ENCODE assay signal across 28 mouse cellular contexts in the genomic region with DNA sequence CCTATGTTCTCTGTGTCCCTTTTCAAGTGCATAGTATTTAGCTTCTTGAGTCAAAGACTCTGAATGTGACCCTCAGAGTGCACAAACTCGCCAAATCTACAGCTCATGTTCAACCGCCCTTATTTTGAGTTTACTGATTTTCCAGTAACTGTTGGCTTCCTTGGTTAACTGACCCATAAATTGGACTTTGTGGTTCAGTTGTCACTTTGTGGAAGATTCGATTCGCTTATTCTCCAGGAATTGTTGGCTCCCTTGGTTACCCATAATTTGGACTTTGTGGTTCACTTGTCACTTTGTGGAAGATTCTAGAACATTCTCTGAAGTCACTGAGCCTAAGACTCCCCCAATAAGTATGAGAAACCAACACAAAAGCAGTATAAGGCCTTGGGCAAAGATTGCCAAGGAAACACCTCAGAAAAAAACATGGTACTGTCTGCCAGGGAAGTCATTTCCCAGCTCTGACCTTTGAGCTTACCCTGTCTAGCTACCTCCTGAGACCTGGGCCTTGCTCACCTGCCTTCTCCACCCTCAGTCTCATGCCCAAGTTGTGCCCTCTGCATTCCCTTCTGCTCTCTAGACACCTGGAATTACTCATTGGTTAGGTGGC. TPM values are rescaled to one million over a fixed set of nuclear protein-coding genes. Genes with fewer than 3 reads are reported as not detected.
DNase-seq lines count a peak whose midpoint lies in the region; ATAC-seq and TF ChIP-seq lines count a peak whose summit lies in the region.
"Had no signal": no experiment of that assay in that cellular context is flagged by ENCODE, and none has a peak within 500 bp of the region (broad histone marks: within the 10 kb centered on the region; RNA-seq: fewer than 3 reads in every experiment).

No protein-coding gene starts in this region.

- H3K36me3 ChIP-seq in kidney, embryonic 14.5 days (ENCODE audit: control insufficient read depth, insufficient read depth, low read length): no peaks in the 10 kb centered on the region
- H3K36me3 ChIP-seq: forebrain, embryonic 10.5 days; hindbrain, embryonic 12.5 days; hindbrain, embryonic 15.5 days had no signal

- no peak overlapping the region for H3K9ac ChIP-seq in kidney, embryonic 14.5 days (ENCODE audit: low read depth, low read length)
- H3K9ac ChIP-seq: forebrain, embryonic 13.5 days; forebrain, postnatal 0 days; hindbrain, embryonic 12.5 days; hindbrain, embryonic 15.5 days had no signal

- no peak overlapping the region for H3K4me3 ChIP-seq in kidney, embryonic 14.5 days (ENCODE audit: low read length)
- H3K4me3 ChIP-seq: forebrain, embryonic 10.5 days; forebrain, embryonic 13.5 days; gastrocnemius, adult 2 months; hindbrain, embryonic 12.5 days; hindbrain, embryonic 15.5 days had no signal

- no peaks in the 10 kb centered on the region for H3K9me3 ChIP-seq in kidney, embryonic 14.5 days (ENCODE audit: control insufficient read depth, low read length)
- H3K9me3 ChIP-seq: forebrain, embryonic 10.5 days; forebrain, embryonic 13.5 days; hindbrain, embryonic 12.5 days; hindbrain, embryonic 15.5 days had no signal

- no peak overlapping the region for H3K4me2 ChIP-seq in kidney, embryonic 14.5 days (replicated peaks; ENCODE audit: low read depth, low read length)
- H3K4me2 ChIP-seq: forebrain, embryonic 13.5 days; heart, embryonic 11.5 days; hindbrain, embryonic 12.5 days; hindbrain, embryonic 15.5 days had no signal

- no peak overlapping the region for H3K27ac ChIP-seq in kidney, embryonic 14.5 days (ENCODE audit: low read depth, low read length)
- H3K27ac ChIP-seq: forebrain, embryonic 10.5 days; forebrain, embryonic 13.5 days; gastrocnemius, adult 2 months; hindbrain, embryonic 12.5 days; hindbrain, embryonic 15.5 days had no signal

- peak; percentile 56 to 83 for DNase-seq in kidney, adult 8-10 months
- DNase-seq in kidney, postnatal 10 days: no peak
- peak; percentile 35 for DNase-seq in kidney, postnatal 14 days
- peak; percentile 85 for DNase-seq in Patski (ENCODE audit: low read depth, low spot score)
- DNase-seq in kidney, postnatal 36 days: peak; percentile 52 to 71
- no peak for DNase-seq in urinary bladder, postnatal 36 days (ENCODE audit: low spot score in 2 of 2)
- DNase-seq: adrenal gland, postnatal 10 days; adrenal gland, postnatal 36 days; cerebellum, adult 18-20 months; cerebellum, adult 9-10 months; cerebellum, postnatal 14 days; forebrain, postnatal 0 days; gastrocnemius, adult 2 months; gastrocnemius, postnatal 14 days; heart, adult 11 months had no signal

- H3K4me1 ChIP-seq in kidney, embryonic 14.5 days (ENCODE audit: control insufficient read depth, insufficient read depth, low read length): no peaks in the 10 kb centered on the region
- H3K4me1 ChIP-seq: forebrain, embryonic 10.5 days; forebrain, embryonic 13.5 days; hindbrain, embryonic 12.5 days; hindbrain, embryonic 15.5 days had no signal

- CTCF ChIA-PET in Patski (lab: Charles Lee): interaction anchor here (0.8 to 1.9 kb wide), 6 partner anchors 9 to 156 kb away, joined by 3 to 6 read pairs (median 4); a partner anchor contains a TSS

- no peak for TF ChIP-seq CTCF in Patski (IDR thresholded peaks at IDR 0.05)

- 72% methylated on average over 4 of the region's 4 CpGs for WGBS in kidney, embryonic 14.5 days

- POLR2A ChIA-PET in Patski (lab: Charles Lee): interaction anchor here (1.4 kb wide), 1 partner anchor 71 kb away, joined by 3 read pairs; no protein-coding TSS in a partner anchor

- no peaks in the 10 kb centered on the region for H3K27me3 ChIP-seq in kidney, embryonic 14.5 days (ENCODE audit: control insufficient read depth, insufficient read depth, low read length)
- H3K27me3 ChIP-seq in Patski: no peaks in the 10 kb centered on the region
- H3K27me3 ChIP-seq: forebrain, embryonic 13.5 days; hindbrain, embryonic 12.5 days; hindbrain, embryonic 15.5 days had no signal

- ATAC-seq in kidney, embryonic 14.5 days (ENCODE audit: low FRiP score, low TSS enrichment): no peak
- peak; percentile 81 for ATAC-seq in Patski
- ATAC-seq: CD4-positive, CD25-positive, alpha-beta regulatory T cell, adult 4 months; forebrain, embryonic 13.5 days; forebrain, postnatal 0 days had no signal

- in situ Hi-C loops in Patski (cut with MboI; ENCODE audit: low pct_unique_long_range_greater_than_20kb): loop anchor here (10.0 kb wide), 2 partner anchors 145 to 275 kb away; a partner anchor contains a TSS

RNA-seq across cellular contexts. Expression of a gene that starts 4.9 kb away (rescaled TPM):
- polyA plus RNA-seq in kidney, embryonic 14.5 days (2014; fragmentation: Nextera tagmentation; extraction: Ambion mirVana): not detected in 2 replicates
- polyA plus RNA-seq in Patski (2021): 0.49 TPM
- polyA plus RNA-seq: C2C12; CD4-positive, CD25-positive, alpha-beta regulatory T cell, adult 4 months; embryonic facial prominence, embryonic 11.5 days; embryonic facial prominence, embryonic 14.5 days; forebrain, embryonic 10.5 days; forebrain, embryonic 13.5 days; forebrain, postnatal 0 days; frontal cortex, adult 2 months; heart, embryonic 11.5 days; heart, embryonic 14.5 days; heart, postnatal 0 days; hindbrain, embryonic 12.5 days; hindbrain, embryonic 15.5 days had no signal

RNA-seq across cellular contexts. Expression of a gene that starts 24.3 kb away (rescaled TPM):
- polyA plus RNA-seq in kidney, embryonic 14.5 days (2014; fragmentation: Nextera tagmentation; extraction: Ambion mirVana): not detected in 2 replicates
- 1.4 TPM for polyA plus RNA-seq in Patski (2021)
- polyA plus RNA-seq: C2C12; CD4-positive, CD25-positive, alpha-beta regulatory T cell, adult 4 months; embryonic facial prominence, embryonic 11.5 days; embryonic facial prominence, embryonic 14.5 days; forebrain, embryonic 10.5 days; forebrain, embryonic 13.5 days; forebrain, postnatal 0 days; frontal cortex, adult 2 months; heart, embryonic 11.5 days; heart, embryonic 14.5 days; heart, postnatal 0 days; hindbrain, embryonic 12.5 days; hindbrain, embryonic 15.5 days had no signal

RNA-seq across cellular contexts. Expression of a gene that starts 43.2 kb away (rescaled TPM):
- polyA plus RNA-seq in kidney, embryonic 14.5 days (2014; fragmentation: Nextera tagmentation; extraction: Ambion mirVana): 0.47 and 0.95 TPM in 2 replicates
- polyA plus RNA-seq in Patski (2021): 46.6 TPM
- polyA plus RNA-seq: CD4-positive, CD25-positive, alpha-beta regulatory T cell, adult 4 months; forebrain, embryonic 10.5 days; forebrain, embryonic 13.5 days; forebrain, postnatal 0 days; frontal cortex, adult 2 months; heart, postnatal 0 days; hindbrain, embryonic 12.5 days had no signal

Comparison
In these comparisons a context has a peak if more than half of its experiments do, and no peak if none do; other contexts are left out.
1. DNase-seq: peak in kidney, adult 8-10 months (2 of 2), kidney, postnatal 14 days (single experiment), Patski (single experiment) and kidney, postnatal 36 days (2 of 2); none in kidney, postnatal 10 days (single experiment) and urinary bladder, postnatal 36 days (0 of 2).
2. RNA of a gene that starts 43.2 kb away (polyA plus RNA-seq): 46.6 TPM in Patski (single experiment); 0.47 to 0.95 TPM in kidney, embryonic 14.5 days; every median in the first group is over 10 times any median in the second.